Mouse (Mus musculus) T-helper 17 cell (primary cell): ENCODE results near the gene Ctdspl.

Experiments
- in situ Hi-C, 2 experiments: fragments of 300-600 bp; cut with MboI, MseI; formaldehyde crosslinking; loops; 1 replicate in 1 of 2; 2 replicates in 1 of 2; pipeline ENCODE4 v1.15.1; 2025; ENCODE audit warnings: high pct_unique_total_duplicates in 2 of 2

The Ctdspl gene

GRCm38 (mm10) chr9:118949124-118949523 lies 22.9 kb downstream of the Ctdspl start:
- in situ Hi-C loops = no loop called here

- in situ Hi-C loops = no loop called here
Measured at GRCm38 (mm10) chr9:118949654-118950053, 23.4 kb downstream of the Ctdspl start.

GRCm38 (mm10) chr9:118950061-118950460 lies 23.8 kb downstream of the Ctdspl start:
- in situ Hi-C loops = no loop called here

GRCm38 (mm10) chr9:118950751-118951150 lies 24.5 kb downstream of the Ctdspl start:
- in situ Hi-C loops = no loop called here

GRCm38 (mm10) chr9:118951381-118951780 lies 25.1 kb downstream of the Ctdspl start:
- in situ Hi-C loops = no loop called here

- in situ Hi-C loops = no loop called here
Measured at GRCm38 (mm10) chr9:118952180-118952579, 25.9 kb downstream of the Ctdspl start.

- in situ Hi-C loops = no loop called here
Measured at GRCm38 (mm10) chr9:118953465-118954194, 27.4 kb downstream of the Ctdspl start.

- in situ Hi-C loops = no loop called here
Measured at GRCm38 (mm10) chr9:118958802-118959201, 32.5 kb downstream of the Ctdspl start.

- in situ Hi-C loops = no loop called here
Measured at GRCm38 (mm10) chr9:118960415-118961091, 34.3 kb downstream of the Ctdspl start.

GRCm38 (mm10) chr9:118963149-118963548 lies 36.9 kb downstream of the Ctdspl start:
- in situ Hi-C loops = no loop called here

- in situ Hi-C loops = no loop called here
Measured at GRCm38 (mm10) chr9:118964263-118965034, 38.2 kb downstream of the Ctdspl start.

GRCm38 (mm10) chr9:118969810-118970209 lies 43.6 kb downstream of the Ctdspl start:
- in situ Hi-C loops = no loop called here

GRCm38 (mm10) chr9:118973028-118973427 lies 46.8 kb downstream of the Ctdspl start:
- in situ Hi-C loops = no loop called here

GRCm38 (mm10) chr9:118973566-118973965 lies 47.3 kb downstream of the Ctdspl start:
- in situ Hi-C loops = no loop called here

GRCm38 (mm10) chr9:118974148-118974547 lies 47.9 kb downstream of the Ctdspl start:
- in situ Hi-C loops = no loop called here

GRCm38 (mm10) chr9:118975211-118975671 lies 49.0 kb downstream of the Ctdspl start:
- in situ Hi-C loops = no loop called here

GRCm38 (mm10) chr9:118975758-118976157 lies 49.5 kb downstream of the Ctdspl start:
- in situ Hi-C loops = no loop called here

- in situ Hi-C loops = no loop called here
Measured at GRCm38 (mm10) chr9:118976561-118976960, 50.3 kb downstream of the Ctdspl start.

- in situ Hi-C loops = no loop called here
Measured at GRCm38 (mm10) chr9:118977425-118977824, 51.2 kb downstream of the Ctdspl start.

- in situ Hi-C loops = no loop called here
Measured at GRCm38 (mm10) chr9:118980411-118980823, 54.2 kb downstream of the Ctdspl start.

- in situ Hi-C loops = no loop called here
Measured at GRCm38 (mm10) chr9:118984650-118985432, 58.6 kb downstream of the Ctdspl start.
